Mouse (Mus musculus): ENCODE measurements around the gene C8g. TPM values are rescaled to one million over a fixed set of nuclear protein-coding genes. Genes with fewer than 3 reads are reported as not detected.
A peak's percentile ranks its signal among the peaks of the same experiment; 100 is the strongest.

C8g gene
- polyA plus RNA-seq (2015; fragmentation: Nextera tagmentation; extraction: Ambion mirVana) = 5.1 and 5.9 TPM in 2 replicates

GRCm38 (mm10) chr2:25501593-25502486 lies at the start of gene C8g:
Gene C8g, minus strand, starts transcription at chr2:25501719.
- H3K36me3 ChIP-seq (ENCODE audit: control insufficient read depth, insufficient read depth, low read length) = peaks cover 23% of the 10 kb centered on the region
- 78% methylated on average over 20 of the region's 20 CpGs for WGBS
- peak within 1 kb of the TSS; percentile 79 for H3K4me2 ChIP-seq (ENCODE audit: low read length)
- peak within 1 kb of the TSS; percentile 87 for H3K9ac ChIP-seq (ENCODE audit: low read depth, low read length)
- peak within 1 kb of the TSS; percentile 70 for H3K4me3 ChIP-seq (ENCODE audit: low read depth, low read length)
- H3K4me1 ChIP-seq (ENCODE audit: control insufficient read depth, insufficient read depth, low read length) = peaks cover 10% of the 10 kb centered on the region
- H3K9me3 ChIP-seq (replicated peaks; ENCODE audit: control insufficient read depth, low read length, poor library complexity, severe bottlenecking) = no peaks in the 10 kb centered on the region
- H3K27me3 ChIP-seq (ENCODE audit: control insufficient read depth, insufficient read depth, low read depth, low read length) = no peaks in the 10 kb centered on the region
- peak within 1 kb of the TSS; percentile 87 for H3K27ac ChIP-seq (ENCODE audit: low read length)
- ATAC-seq = 0 out of 2 replicates have a peak, but pooled peaks have one; percentile 2

DNA sequence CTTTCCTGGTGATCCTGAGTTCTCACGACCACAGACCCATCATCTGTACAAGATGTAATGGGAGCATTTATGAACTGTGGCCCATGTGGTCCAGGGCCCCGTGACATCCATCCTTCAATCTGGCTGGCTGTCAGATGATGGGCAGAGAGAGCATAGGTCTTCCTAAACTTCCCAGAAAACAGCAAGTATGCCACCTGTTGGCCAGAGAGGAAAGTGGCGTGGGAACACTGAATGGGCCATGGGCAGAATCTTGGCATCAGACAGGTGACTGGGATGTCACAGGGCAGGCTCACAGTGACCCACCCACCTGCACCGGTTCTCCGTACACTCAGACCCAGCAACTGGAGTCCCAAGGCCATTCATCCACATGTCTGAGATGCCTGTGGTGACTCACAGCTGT lies 49.7 kb upstream of the C8g start:
- no peaks in the 10 kb centered on the region for H3K36me3 ChIP-seq (ENCODE audit: control insufficient read depth, insufficient read depth, low read length)
- ATAC-seq = no peak
- no peaks in the 10 kb centered on the region for H3K9me3 ChIP-seq (replicated peaks; ENCODE audit: control insufficient read depth, low read length, poor library complexity, severe bottlenecking)
- H3K4me3 ChIP-seq (ENCODE audit: low read depth, low read length) = no peak overlapping the region
- H3K27me3 ChIP-seq (ENCODE audit: control insufficient read depth, insufficient read depth, low read depth, low read length) = no peaks in the 10 kb centered on the region
- no peak overlapping the region for H3K9ac ChIP-seq (ENCODE audit: low read depth, low read length)
- WGBS = 33% methylated on average over 5 of the region's 5 CpGs
- H3K4me2 ChIP-seq (ENCODE audit: low read length) = no peak overlapping the region
- H3K27ac ChIP-seq (ENCODE audit: low read length) = no peak overlapping the region
- peaks cover 4% of the 10 kb centered on the region for H3K4me1 ChIP-seq (ENCODE audit: control insufficient read depth, insufficient read depth, low read length)

GRCm38 (mm10) chr2:25549021-25549991 lies 47.8 kb upstream of the C8g start:
- H3K4me1 ChIP-seq (ENCODE audit: control insufficient read depth, insufficient read depth, low read length) = peaks cover 9% of the 10 kb centered on the region
- no peak for ATAC-seq
- no peak overlapping the region for H3K27ac ChIP-seq (ENCODE audit: low read length)
- H3K27me3 ChIP-seq (ENCODE audit: control insufficient read depth, insufficient read depth, low read depth, low read length) = no peaks in the 10 kb centered on the region
- H3K36me3 ChIP-seq (ENCODE audit: control insufficient read depth, insufficient read depth, low read length) = no peaks in the 10 kb centered on the region
- WGBS = 85% methylated on average over 9 of the region's 9 CpGs
- no peak overlapping the region for H3K4me2 ChIP-seq (ENCODE audit: low read length)
- H3K9ac ChIP-seq (ENCODE audit: low read depth, low read length) = no peak overlapping the region
- no peaks in the 10 kb centered on the region for H3K9me3 ChIP-seq (replicated peaks; ENCODE audit: control insufficient read depth, low read length, poor library complexity, severe bottlenecking)
- H3K4me3 ChIP-seq (ENCODE audit: low read depth, low read length) = no peak overlapping the region

- Histone ChIP-seq H3K4me1 (ENCODE audit: control insufficient read depth, insufficient read depth, low read length) (peaks cover 9% of the 10 kb centered on the region), H3K9ac (ENCODE audit: low read depth, low read length) (peak within 1 kb of the TSS; percentile 75), H3K36me3 (ENCODE audit: control insufficient read depth, insufficient read depth, low read length) (no peaks in the 10 kb centered on the region), H3K4me3 (ENCODE audit: low read depth, low read length) (peak within 1 kb of the TSS; percentile 66), H3K4me2 (ENCODE audit: low read length) (peak within 1 kb of the TSS; percentile 86), H3K27me3 (ENCODE audit: control insufficient read depth, insufficient read depth, low read depth, low read length) (no peaks in the 10 kb centered on the region), H3K27ac (ENCODE audit: low read length) (peak within 1 kb of the TSS; percentile 50; the same call in 1 of the 2 replicates), H3K9me3 (replicated peaks; ENCODE audit: control insufficient read depth, low read length, poor library complexity, severe bottlenecking) (no peaks in the 10 kb centered on the region)
- 3% methylated on average over 48 of the region's 48 CpGs for WGBS
- peak; percentile 100 for ATAC-seq
Measured at GRCm38 (mm10) chr2:25546811-25547491, 45.4 kb upstream of the C8g start, which contains the start of gene Traf2. Gene Traf2, minus strand, starts transcription at chr2:25546940.

GRCm38 (mm10) chr2:25545996-25546810 lies 44.7 kb upstream of the C8g start:
- WGBS = 8% methylated on average over 43 of the region's 43 CpGs
- H3K9ac ChIP-seq (ENCODE audit: low read depth, low read length) = peak overlapping the region; percentile 75
- H3K4me2 ChIP-seq (ENCODE audit: low read length) = peak overlapping the region; percentile 86
- H3K36me3 ChIP-seq (ENCODE audit: control insufficient read depth, insufficient read depth, low read length) = no peaks in the 10 kb centered on the region
- no peaks in the 10 kb centered on the region for H3K9me3 ChIP-seq (replicated peaks; ENCODE audit: control insufficient read depth, low read length, poor library complexity, severe bottlenecking)
- peak overlapping the region; percentile 50; the same call in 1 of the 2 replicates for H3K27ac ChIP-seq (ENCODE audit: low read length)
- no peaks in the 10 kb centered on the region for H3K27me3 ChIP-seq (ENCODE audit: control insufficient read depth, insufficient read depth, low read depth, low read length)
- H3K4me1 ChIP-seq (ENCODE audit: control insufficient read depth, insufficient read depth, low read length) = peaks cover 9% of the 10 kb centered on the region
- ATAC-seq = peak; percentile 73; the same call in 1 of the 2 replicates
- H3K4me3 ChIP-seq (ENCODE audit: low read depth, low read length) = peak overlapping the region; percentile 66

GRCm38 (mm10) chr2:25541644-25542367 lies 40.3 kb upstream of the C8g start:
- 93% methylated on average over 10 of the region's 10 CpGs for WGBS
- Histone ChIP-seq H3K27me3 (ENCODE audit: control insufficient read depth, insufficient read depth, low read depth, low read length) (no peaks in the 10 kb centered on the region), H3K9me3 (replicated peaks; ENCODE audit: control insufficient read depth, low read length, poor library complexity, severe bottlenecking) (no peaks in the 10 kb centered on the region), H3K36me3 (ENCODE audit: control insufficient read depth, insufficient read depth, low read length) (no peaks in the 10 kb centered on the region), H3K4me2 (ENCODE audit: low read length) (no peak overlapping the region), H3K9ac (ENCODE audit: low read depth, low read length) (no peak overlapping the region), H3K4me1 (ENCODE audit: control insufficient read depth, insufficient read depth, low read length) (peaks cover 6% of the 10 kb centered on the region), H3K4me3 (ENCODE audit: low read depth, low read length) (no peak overlapping the region), H3K27ac (ENCODE audit: low read length) (no peak overlapping the region)
- ATAC-seq = no peak

- no peak overlapping the region for H3K9ac ChIP-seq (ENCODE audit: low read depth, low read length)
- H3K4me3 ChIP-seq (ENCODE audit: low read depth, low read length) = no peak overlapping the region
- 93% methylated on average over 4 of the region's 4 CpGs for WGBS
- no peaks in the 10 kb centered on the region for H3K36me3 ChIP-seq (ENCODE audit: control insufficient read depth, insufficient read depth, low read length)
- no peaks in the 10 kb centered on the region for H3K27me3 ChIP-seq (ENCODE audit: control insufficient read depth, insufficient read depth, low read depth, low read length)
- H3K4me1 ChIP-seq (ENCODE audit: control insufficient read depth, insufficient read depth, low read length) = no peaks in the 10 kb centered on the region
- no peak overlapping the region for H3K27ac ChIP-seq (ENCODE audit: low read length)
- no peaks in the 10 kb centered on the region for H3K9me3 ChIP-seq (replicated peaks; ENCODE audit: control insufficient read depth, low read length, poor library complexity, severe bottlenecking)
- ATAC-seq = no peak
- H3K4me2 ChIP-seq (ENCODE audit: low read length) = no peak overlapping the region
Measured at GRCm38 (mm10) chr2:25540541-25540948, 39.0 kb upstream of the C8g start.

All from midbrain, embryonic 16.5 days (tissue).